Mouse (Mus musculus): ENCODE data around the gene Wnt5b. TPM values are rescaled to one million over a fixed set of nuclear protein-coding genes. Genes with fewer than 3 reads are reported as not detected.

The Wnt5b gene
- polyA plus RNA-seq, 1 experiment = not detected

- Histone ChIP-seq H3K27ac (ENCODE audit: control insufficient read depth, insufficient read depth, low read depth, low read length, poor library complexity) (peak overlapping the region; percentile 93), H3K4me3 (replicated peaks; ENCODE audit: control insufficient read depth, low read depth, low read length) (peak overlapping the region; percentile 91), H3K4me1 (ENCODE audit: control insufficient read depth, insufficient read depth, low read length) (peaks cover 6% of the 10 kb centered on the region)
- no peak for TF ChIP-seq CTCF (IDR thresholded peaks at IDR 0.05; ENCODE audit: control insufficient read depth, insufficient read depth, low read length)
- TF ChIP-seq POLR2A (IDR thresholded peaks at IDR 0.05; ENCODE audit: borderline replicate concordance, control insufficient read depth, low read depth, low read length) = peak; percentile 55; the same call in 1 of the 2 replicates
- WGBS = under 1% methylated on average over 53 of the region's 53 CpGs
Measured at GRCm38 (mm10) chr6:119388650-119389012, 155.5 kb downstream of the Wnt5b start.

GRCm38 (mm10) chr6:119387801-119388649, 156.1 kb downstream of the Wnt5b start:
- H3K27ac ChIP-seq (ENCODE audit: control insufficient read depth, insufficient read depth, low read depth, low read length, poor library complexity) = peak overlapping the region; percentile 93
- TF ChIP-seq POLR2A (IDR thresholded peaks at IDR 0.05; ENCODE audit: borderline replicate concordance, control insufficient read depth, low read depth, low read length) (no peak), CTCF (IDR thresholded peaks at IDR 0.05; ENCODE audit: control insufficient read depth, insufficient read depth, low read length) (no peak)
- WGBS = under 1% methylated on average over 58 of the region's 76 CpGs
- H3K4me3 ChIP-seq (replicated peaks; ENCODE audit: control insufficient read depth, low read depth, low read length) = peak overlapping the region; percentile 67
- H3K4me1 ChIP-seq (ENCODE audit: control insufficient read depth, insufficient read depth, low read length) = peaks cover 6% of the 10 kb centered on the region

GRCm38 (mm10) chr6:119386821-119387220, 157.3 kb downstream of the Wnt5b start:
- WGBS = 29% methylated on average over 1 of the region's 1 CpGs
- Histone ChIP-seq H3K4me1 (ENCODE audit: control insufficient read depth, insufficient read depth, low read length) (peaks cover 6% of the 10 kb centered on the region), H3K27ac (ENCODE audit: control insufficient read depth, insufficient read depth, low read depth, low read length, poor library complexity) (0 out of 2 replicates have a peak overlapping the region, but pooled peaks have one; percentile 28)

GRCm38 (mm10) chr6:119386421-119386820, 157.7 kb downstream of the Wnt5b start:
- no peak overlapping the region for H3K4me3 ChIP-seq (replicated peaks; ENCODE audit: control insufficient read depth, low read depth, low read length)
- peaks cover 6% of the 10 kb centered on the region for H3K4me1 ChIP-seq (ENCODE audit: control insufficient read depth, insufficient read depth, low read length)
- no peak overlapping the region for H3K27ac ChIP-seq (ENCODE audit: control insufficient read depth, insufficient read depth, low read depth, low read length, poor library complexity)
- no peak for TF ChIP-seq CTCF (IDR thresholded peaks at IDR 0.05; ENCODE audit: control insufficient read depth, insufficient read depth, low read length)
- no peak for TF ChIP-seq POLR2A (IDR thresholded peaks at IDR 0.05; ENCODE audit: borderline replicate concordance, control insufficient read depth, low read depth, low read length)
- 57% methylated on average over 4 of the region's 4 CpGs for WGBS

More at GRCm38 (mm10) chr6:119386821-119387220, 157.3 kb downstream of the Wnt5b start:
- TF ChIP-seq CTCF (IDR thresholded peaks at IDR 0.05; ENCODE audit: control insufficient read depth, insufficient read depth, low read length) (no peak), POLR2A (IDR thresholded peaks at IDR 0.05; ENCODE audit: borderline replicate concordance, control insufficient read depth, low read depth, low read length) (no peak)
- H3K4me3 ChIP-seq (replicated peaks; ENCODE audit: control insufficient read depth, low read depth, low read length) = peak overlapping the region; percentile 6

GRCm38 (mm10) chr6:119385668-119386067, 158.5 kb downstream of the Wnt5b start:
- H3K4me1 ChIP-seq (ENCODE audit: control insufficient read depth, insufficient read depth, low read length) = peaks cover 6% of the 10 kb centered on the region

More at GRCm38 (mm10) chr6:119385668-119386067, 158.5 kb downstream of the Wnt5b start:
- WGBS = 82% methylated on average over 1 of the region's 1 CpGs
- no peak overlapping the region for H3K4me3 ChIP-seq (replicated peaks; ENCODE audit: control insufficient read depth, low read depth, low read length)
- no peak overlapping the region for H3K27ac ChIP-seq (ENCODE audit: control insufficient read depth, insufficient read depth, low read depth, low read length, poor library complexity)
- TF ChIP-seq POLR2A (IDR thresholded peaks at IDR 0.05; ENCODE audit: borderline replicate concordance, control insufficient read depth, low read depth, low read length) (no peak), CTCF (IDR thresholded peaks at IDR 0.05; ENCODE audit: control insufficient read depth, insufficient read depth, low read length) (no peak)

Other genes starting within 250 kb of the Wnt5b start
- not detected in 2 replicates for gene Lrtm2, start 213.6 kb downstream of the Wnt5b start, polyA plus RNA-seq (2011; ENCODE audit: insufficient read depth, insufficient read length, low replicate concordance, missing spikeins)
- gene Adipor2, start 126.6 kb downstream of the Wnt5b start, polyA plus RNA-seq (2011; ENCODE audit: insufficient read depth, insufficient read length, low replicate concordance, missing spikeins) = 21.1 and 30.2 TPM in 2 replicates
- 12.8 and 22.8 TPM in 2 replicates for gene Fbxl14, start 64.7 kb downstream of the Wnt5b start, polyA plus RNA-seq (2011; ENCODE audit: insufficient read depth, insufficient read length, low replicate concordance, missing spikeins)

All from bone marrow, adult 2 months (tissue).